Mouse (Mus musculus) spleen, adult 2 months (tissue): ENCODE results near the gene Nprl3.

Experiments used
- CTCF ChIP-seq: fragments of 200-500 bp; IDR thresholded peaks from 2 replicates; pipeline ENCODE4 v1.5.1; 2011; ENCODE audit warnings: mild to moderate bottlenecking, inconsistent platforms; ENCODE audit not compliant: insufficient read depth, insufficient read length, insufficient replicate concordance; ENCODE audit errors: extremely low read depth
- POLR2A ChIP-seq: fragments of 200-500 bp; IDR thresholded peaks from 2 replicates; pipeline ENCODE4 v1.6.1; 2011; ENCODE audit warnings: low read depth, low read length, inconsistent platforms

DNA sequence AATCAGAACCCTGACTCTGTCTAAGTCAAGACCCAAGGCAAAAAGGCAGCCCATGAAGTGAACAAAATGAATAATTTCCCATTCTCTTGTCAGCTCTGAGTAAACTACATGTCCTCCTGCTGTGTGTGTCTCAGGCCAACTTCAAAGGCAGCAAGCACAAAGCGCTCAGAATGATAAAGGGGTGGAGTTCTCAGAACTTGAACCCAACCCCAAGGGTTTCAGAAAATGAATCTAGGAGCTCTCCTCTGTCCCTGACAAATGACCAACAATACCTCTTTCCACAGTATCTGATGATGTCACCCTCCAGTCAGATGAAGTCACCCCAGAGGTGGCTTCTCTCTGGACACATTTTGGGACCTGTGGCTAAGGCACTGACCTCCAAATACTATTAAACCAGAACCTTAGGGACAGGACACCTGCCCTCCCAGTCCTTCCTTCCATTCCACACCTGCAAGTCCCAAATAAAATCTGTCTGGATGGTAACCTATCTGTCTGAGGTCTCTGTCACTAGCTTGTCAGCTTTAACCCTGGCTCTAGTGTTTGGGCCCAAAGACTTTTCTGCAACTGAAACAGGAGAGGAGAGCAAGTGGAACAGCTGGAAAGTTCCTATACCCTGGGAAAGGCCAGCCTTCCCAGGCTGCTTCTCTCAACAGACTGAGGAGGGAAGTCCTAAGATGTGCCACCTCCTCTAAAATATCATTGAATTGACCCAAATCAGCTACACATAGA is 14.1 kb upstream of the Nprl3 start:
- no peak for TF ChIP-seq POLR2A
- TF ChIP-seq CTCF: no peak
